Mouse (Mus musculus): ENCODE measurements around the gene Acsl5. TPM values are rescaled to one million over a fixed set of nuclear protein-coding genes. Genes with fewer than 3 reads are reported as not detected.

Gene Acsl5
- 52.3 and 65.1 TPM in 2 replicates for polyA plus RNA-seq (2012; rRNA removed)

GRCm38 (mm10) chr19:55251383-55252124 lies at the start of gene Acsl5:
TSS of gene Acsl5 (plus strand) at chr19:55251938.

GRCm38 (mm10) chr19:55241186-55241645 lies 10.5 kb upstream of the Acsl5 start, which contains the start of gene Gucy2g:
TSS of gene Gucy2g (minus strand) at chr19:55241236.

GRCm38 (mm10) chr19:55315452-55316108 lies 63.8 kb downstream of the Acsl5 start, which contains the start of gene Zdhhc6:
TSS of gene Zdhhc6 (minus strand) at chr19:55316032.

DNA sequence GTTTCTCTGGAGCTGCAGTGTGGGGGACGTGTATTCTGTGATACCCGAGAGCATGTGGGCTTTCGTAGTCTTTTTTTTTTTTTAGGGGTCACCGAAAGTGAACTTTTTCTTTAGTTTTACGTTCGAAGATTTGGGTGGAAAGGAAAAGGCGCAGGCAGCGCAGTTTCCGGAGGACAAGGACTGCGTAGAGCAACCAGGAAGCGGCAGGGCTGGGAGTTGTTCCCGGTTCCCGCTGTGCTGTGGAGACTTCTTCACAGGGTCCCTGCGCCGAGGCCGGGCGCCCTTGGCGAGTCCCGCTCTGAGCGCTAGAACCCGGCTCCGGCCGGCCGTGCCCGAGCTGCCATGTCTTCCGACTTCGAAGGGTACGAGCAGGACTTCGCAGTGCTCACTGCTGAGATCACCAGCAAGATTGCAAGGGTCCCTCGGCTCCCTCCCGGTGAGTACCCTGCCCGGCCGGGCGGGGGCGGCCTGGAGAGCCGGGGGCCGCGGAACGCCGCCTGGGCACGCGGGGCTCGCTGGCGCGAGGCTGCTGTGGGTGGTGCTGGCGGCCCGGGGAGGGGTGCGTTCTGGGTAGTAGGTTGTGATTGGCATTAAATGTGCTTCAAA lies 64.5 kb downstream of the Acsl5 start, which contains the start of gene Vti1a:
TSS of gene Vti1a (plus strand) at position 187 of the 606 bp plus-strand sequence.

Other genes with a start within 250 kb of the Acsl5 start
- gene Gpam, start 124.7 kb upstream of the Acsl5 start, polyA plus RNA-seq (2012; rRNA removed): 13.3 and 16.6 TPM in 2 replicates
- gene Tectb, start 71.2 kb upstream of the Acsl5 start, polyA plus RNA-seq (2012; rRNA removed): 0.02 and 0.03 TPM in 2 replicates
- gene Gucy2g, start 10.7 kb upstream of the Acsl5 start, polyA plus RNA-seq (2012; rRNA removed): 0.02 and 0.03 TPM in 2 replicates
- 12.9 and 16.1 TPM in 2 replicates for gene Zdhhc6, start 64.1 kb downstream of the Acsl5 start, polyA plus RNA-seq (2012; rRNA removed)
- gene Vti1a, start 64.4 kb downstream of the Acsl5 start, polyA plus RNA-seq (2012; rRNA removed): 7.4 and 8.1 TPM in 2 replicates